Mouse (Mus musculus) granulocyte monocyte progenitor cell, adult 5-6 weeks (primary cell): Measurements from ENCODE around the gene Bbs9. TPM values are rescaled to one million over a fixed set of nuclear protein-coding genes. Genes with fewer than 3 reads are reported as not detected.

Source experiments
- ATAC-seq: replicated peaks from 2 replicates; pipeline ENCODE4 v1.8.0; 2016; ENCODE audit warnings: mild to moderate bottlenecking, moderate TSS enrichment, inconsistent platforms; ENCODE audit not compliant: poor library complexity, severe bottlenecking
- total RNA-seq, 2 experiments: library from RNA; stranded (forward) in 1 of 2; stranded (reverse) in 1 of 2; fragments of 200-712, 200-1000 nt in 1 of 2; fragments of >200 nt in 1 of 2; fragmentation: Nextera tagmentation in 1 of 2; gene quantifications; 2 replicates each; pipeline ENCODE4 v1.2.3; 2014 to 2017

The Bbs9 gene
- total RNA-seq, 2 experiments from 2014 or later: 18.4 to 20.5 TPM

GRCm38 (mm10) chr9:22679485-22679884, 204.0 kb downstream of the Bbs9 start:
- peak; percentile 64 for ATAC-seq

- ATAC-seq: no peak
Observed at GRCm38 (mm10) chr9:22680031-22680430, 204.5 kb downstream of the Bbs9 start.

GRCm38 (mm10) chr9:22680484-22680883, 205.0 kb downstream of the Bbs9 start:
- ATAC-seq: no peak

GRCm38 (mm10) chr9:22683786-22684185, 208.3 kb downstream of the Bbs9 start:
- ATAC-seq: no peak

- peak; percentile 94 for ATAC-seq
Observed at GRCm38 (mm10) chr9:22686765-22687472, 211.4 kb downstream of the Bbs9 start.

- ATAC-seq: no peak
Observed at GRCm38 (mm10) chr9:22690234-22690633, 214.7 kb downstream of the Bbs9 start.

GRCm38 (mm10) chr9:22695392-22695791, 219.9 kb downstream of the Bbs9 start:
- no peak for ATAC-seq

- no peak for ATAC-seq
Observed at GRCm38 (mm10) chr9:22696809-22697374, 221.4 kb downstream of the Bbs9 start.

- ATAC-seq: no peak
Observed at GRCm38 (mm10) chr9:22697811-22698210, 222.3 kb downstream of the Bbs9 start.

- ATAC-seq: no peak
Observed at GRCm38 (mm10) chr9:22698501-22698900, 223.0 kb downstream of the Bbs9 start.

- ATAC-seq: no peak
Observed at GRCm38 (mm10) chr9:22702065-22702611, 226.6 kb downstream of the Bbs9 start.

GRCm38 (mm10) chr9:22702812-22703367, 227.4 kb downstream of the Bbs9 start:
- ATAC-seq: no peak

- ATAC-seq: peak; percentile 37; the same call in 1 of the 2 replicates
Observed at GRCm38 (mm10) chr9:22703541-22703940, 228.0 kb downstream of the Bbs9 start.

- no peak for ATAC-seq
Observed at GRCm38 (mm10) chr9:22707166-22707913, 231.8 kb downstream of the Bbs9 start.

- peak; percentile 67 for ATAC-seq
Observed at GRCm38 (mm10) chr9:22708970-22709726, 233.6 kb downstream of the Bbs9 start.

GRCm38 (mm10) chr9:22710032-22710431, 234.5 kb downstream of the Bbs9 start:
- no peak for ATAC-seq

- no peak for ATAC-seq
Observed at GRCm38 (mm10) chr9:22711339-22711738, 235.8 kb downstream of the Bbs9 start.

- no peak for ATAC-seq
Observed at GRCm38 (mm10) chr9:22712743-22713142, 237.2 kb downstream of the Bbs9 start.

- peak; percentile 90 for ATAC-seq
Observed at GRCm38 (mm10) chr9:22713286-22713685, 237.8 kb downstream of the Bbs9 start.

- no peak for ATAC-seq
Observed at GRCm38 (mm10) chr9:22717583-22717982, 242.1 kb downstream of the Bbs9 start.
